Mouse (Mus musculus) midbrain, embryonic 13.5 days (tissue): ENCODE measurements around the gene Pagr1a. TPM values are rescaled to one million over a fixed set of nuclear protein-coding genes. Genes with fewer than 3 reads are reported as not detected.

Source experiments
- ATAC-seq: fragments of 200-750 bp; cut with Nextera tagmentation; 2 replicates; pipeline ENCODE4 v1.8.0; 2017; ENCODE audit warnings: mild to moderate bottlenecking, moderate TSS enrichment, moderate library complexity
- H3K27ac ChIP-seq: fragments of 300-500 bp; sonication (generic); 2 replicates; pipeline ENCODE4 v1.5.1; 2015; ENCODE audit warnings: inconsistent platforms, mild to moderate bottlenecking, moderate library complexity
- H3K27me3 ChIP-seq: fragments of 300-500 bp; sonication (generic); 2 replicates; pipeline ENCODE4 v1.6.1; 2015; ENCODE audit warnings: mild to moderate bottlenecking, inconsistent platforms
- H3K36me3 ChIP-seq: fragments of 300-500 bp; sonication (generic); 2 replicates; pipeline ENCODE4 v1.6.1; 2015; ENCODE audit warnings: mild to moderate bottlenecking, inconsistent platforms
- H3K4me1 ChIP-seq: fragments of 300-500 bp; sonication (generic); replicated peaks from 2 replicates; pipeline ENCODE4 v1.6.1; 2015; ENCODE audit warnings: inconsistent platforms
- H3K4me2 ChIP-seq: fragments of 300-500 bp; sonication (generic); replicated peaks from 2 replicates; pipeline ENCODE4 v1.6.1; 2015; ENCODE audit warnings: moderate library complexity, mild to moderate bottlenecking, inconsistent platforms
- H3K4me3 ChIP-seq: fragments of 300-500 bp; sonication (generic); replicated peaks from 2 replicates; pipeline ENCODE4 v1.5.1; 2015; ENCODE audit warnings: mild to moderate bottlenecking, inconsistent platforms
- H3K9ac ChIP-seq: fragments of 300-500 bp; sonication (generic); replicated peaks from 2 replicates; pipeline ENCODE4 v1.6.1; 2015; ENCODE audit warnings: mild to moderate bottlenecking, inconsistent platforms
- H3K9me3 ChIP-seq: fragments of 300-500 bp; sonication (generic); 2 replicates; pipeline ENCODE4 v1.6.1; 2016; ENCODE audit warnings: mild to moderate bottlenecking, inconsistent platforms
- WGBS: fragments of 180-500 bp; shearing (Covaris S2); methylation state at CpG from one replicate; pipeline ENCODE4 v1.1.7; 2015; 5-methylcytosine and 5-hydroxymethylcytosine counted together
- polyA plus RNA-seq: library from polyadenylated mRNA; unstranded; fragments of >200 nt; fragmentation: Nextera tagmentation; extraction: Ambion mirVana; gene quantifications from 2 replicates; pipeline ENCODE4 v1.2.1, GENCODE M21; 2015

Pagr1a gene
- polyA plus RNA-seq, 1 experiment from 2014 or later, result 39.8 TPM

DNA sequence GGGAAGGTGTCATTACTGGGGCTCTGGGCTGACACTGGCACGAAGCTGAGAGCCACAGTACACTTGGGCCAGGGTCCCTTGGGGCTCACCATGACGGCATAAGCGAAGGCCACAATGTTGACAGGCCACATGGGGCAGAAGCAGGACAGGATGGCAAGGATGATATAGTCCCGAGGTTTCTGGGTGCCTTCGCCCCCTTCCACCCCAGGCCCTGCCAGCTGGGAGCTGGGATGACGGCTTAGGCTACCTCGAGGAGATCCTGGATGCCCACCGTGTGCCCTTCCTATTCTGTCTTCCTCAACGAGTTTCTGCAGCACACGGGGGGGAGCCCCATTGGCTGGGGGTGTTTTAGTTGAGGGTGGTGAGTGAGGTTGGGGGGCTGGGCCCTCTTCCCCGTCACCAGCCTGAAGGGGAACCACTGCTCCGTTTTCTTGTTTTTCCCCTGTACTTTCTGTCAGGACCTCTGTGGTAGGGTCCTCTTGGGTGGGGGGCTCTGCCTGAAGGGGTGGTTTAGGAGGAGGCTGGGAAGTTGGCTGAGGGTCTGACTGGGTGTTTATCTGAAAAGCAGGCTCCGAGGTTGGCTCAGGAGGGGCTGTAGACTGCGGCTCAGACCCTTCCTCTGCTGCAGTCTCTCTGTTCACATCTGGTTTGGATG, 2.3 kb upstream of the Pagr1a start:
- WGBS, result 83% methylated on average over 14 of the region's 14 CpGs
- no peak overlapping the region for H3K27ac ChIP-seq
- 0 out of 2 replicates have a peak overlapping the region, but pooled peaks have one; percentile 56 for H3K4me3 ChIP-seq
- H3K36me3 ChIP-seq, result peaks cover 38% of the 10 kb centered on the region
- H3K27me3 ChIP-seq, result no peaks in the 10 kb centered on the region
- no peaks in the 10 kb centered on the region for H3K9me3 ChIP-seq
- peak overlapping the region; percentile 85 for H3K4me2 ChIP-seq
- peaks cover 88% of the 10 kb centered on the region for H3K4me1 ChIP-seq
- peak overlapping the region; percentile 84 for H3K9ac ChIP-seq
- ATAC-seq, result no peak

DNA sequence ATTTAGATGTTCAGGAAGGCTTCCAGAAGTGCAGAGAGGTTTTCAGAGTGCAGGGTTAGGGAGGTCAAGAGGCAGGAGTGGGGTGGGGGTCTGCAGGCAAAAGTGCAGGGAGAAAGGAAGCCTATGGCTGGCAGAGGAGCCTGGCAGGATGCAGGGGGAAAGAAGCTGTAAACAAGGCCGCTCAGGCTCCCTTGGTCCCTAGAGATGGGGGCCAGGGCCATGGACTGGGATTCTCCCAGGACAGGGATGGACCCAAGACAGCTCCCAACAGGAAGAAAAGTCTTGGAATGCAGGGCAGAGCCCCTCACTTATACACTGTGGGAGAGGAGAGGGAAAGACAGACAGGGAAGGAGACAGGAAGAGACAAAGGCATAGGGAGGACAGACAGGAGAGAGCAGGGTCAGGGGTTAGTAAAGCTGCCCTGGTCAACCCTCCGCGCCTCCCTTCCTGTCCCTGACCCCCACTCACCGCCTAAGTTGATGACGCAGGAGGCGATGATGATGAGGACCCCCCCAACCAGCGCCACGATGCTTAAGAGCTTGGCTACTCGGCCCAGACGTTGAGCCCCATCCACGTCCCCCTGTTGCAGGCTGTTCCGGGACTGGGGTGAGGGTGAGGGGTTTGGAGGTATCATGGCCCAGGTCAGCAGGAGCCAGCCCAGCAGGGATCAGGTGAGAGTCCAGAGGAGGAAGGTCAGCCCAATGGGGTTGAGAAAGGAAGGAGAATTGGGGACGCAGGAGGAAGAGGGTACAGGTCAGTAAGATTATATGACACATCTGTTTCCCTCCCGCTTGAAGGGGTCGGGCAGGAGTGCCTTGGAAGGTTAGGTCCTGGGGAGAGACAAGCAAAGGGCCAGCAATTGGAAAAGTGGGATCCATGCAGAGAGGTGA, 1.5 kb upstream of the Pagr1a start:
- Histone ChIP-seq H3K4me3 (0 out of 2 replicates have a peak overlapping the region, but pooled peaks have one; percentile 3), H3K4me1 (peaks cover 86% of the 10 kb centered on the region), H3K4me2 (peak overlapping the region; percentile 85), H3K9ac (peak overlapping the region; percentile 84), H3K27ac (peak overlapping the region; percentile 67; the same call in 1 of the 2 replicates), H3K36me3 (peaks cover 37% of the 10 kb centered on the region), H3K27me3 (no peaks in the 10 kb centered on the region), H3K9me3 (no peaks in the 10 kb centered on the region)
- no peak for ATAC-seq
- WGBS, result 88% methylated on average over 15 of the region's 15 CpGs

DNA sequence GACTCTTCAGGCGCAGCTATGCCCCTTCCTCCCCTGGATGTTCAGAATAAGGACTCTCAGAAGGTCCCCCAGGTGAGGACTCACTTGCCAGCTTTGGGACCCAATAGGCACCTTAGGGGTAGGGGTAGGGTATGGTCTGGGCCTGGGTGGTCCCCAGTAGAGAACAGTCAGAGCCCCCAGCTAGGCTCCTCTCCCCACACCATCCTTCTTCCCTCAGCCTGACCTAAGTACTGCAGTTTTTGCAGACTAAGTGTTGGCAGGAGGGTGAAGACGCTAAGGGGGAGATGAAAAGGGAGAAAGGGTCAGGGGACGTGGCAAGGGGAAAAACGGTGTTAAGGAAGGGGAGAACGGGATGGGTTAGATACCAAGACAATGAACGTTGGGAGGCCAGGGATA, 796 bp upstream of the Pagr1a start:
- WGBS, result 50% methylated on average over 6 of the region's 6 CpGs
- Histone ChIP-seq H3K4me2 (peak overlapping the region; percentile 85; the same call in 1 of the 2 replicates), H3K4me1 (peaks cover 84% of the 10 kb centered on the region), H3K36me3 (peaks cover 37% of the 10 kb centered on the region), H3K27me3 (no peaks in the 10 kb centered on the region), H3K9ac (0 out of 2 replicates have a peak overlapping the region, but pooled peaks have one; percentile 84), H3K9me3 (no peaks in the 10 kb centered on the region), H3K27ac (peak overlapping the region; percentile 67), H3K4me3 (no peak overlapping the region)
- no peak for ATAC-seq

DNA sequence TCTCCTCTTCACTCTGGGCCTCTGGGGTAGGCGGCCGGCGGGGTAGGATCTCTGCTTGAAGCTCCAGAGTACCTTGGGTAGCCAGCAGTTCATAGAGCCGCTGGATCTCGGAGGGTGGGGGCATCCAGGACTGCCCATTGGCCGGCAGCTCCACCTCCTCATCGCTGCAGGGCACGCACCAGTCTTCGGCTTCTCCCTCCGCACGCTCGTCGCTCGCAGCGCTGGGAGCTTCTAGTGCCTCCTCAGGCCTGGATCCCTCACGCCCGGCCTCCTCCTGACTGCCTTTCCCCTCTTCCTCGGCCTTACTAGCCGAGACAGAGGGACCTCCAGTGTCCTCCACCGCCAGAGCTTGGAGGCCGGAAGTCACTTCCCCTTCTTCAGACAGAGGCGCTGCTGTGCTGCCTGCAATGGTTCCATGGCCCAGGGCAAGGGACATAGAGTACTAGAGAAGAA, 640 bp downstream of the Pagr1a start:
- H3K36me3 ChIP-seq, result peaks cover 35% of the 10 kb centered on the region
- H3K4me2 ChIP-seq, result peak overlapping the region; percentile 89
- peak overlapping the region; percentile 98 for H3K27ac ChIP-seq
- no peaks in the 10 kb centered on the region for H3K27me3 ChIP-seq
- WGBS, result 0% methylated on average over 22 of the region's 22 CpGs
- H3K9me3 ChIP-seq, result no peaks in the 10 kb centered on the region
- peak overlapping the region; percentile 80 for H3K4me3 ChIP-seq
- peaks cover 70% of the 10 kb centered on the region for H3K4me1 ChIP-seq
- ATAC-seq, result peak; percentile 46
- peak overlapping the region; percentile 93 for H3K9ac ChIP-seq

DNA sequence TGATC, 869 bp downstream of the Pagr1a start, which contains the start of gene Pagr1b:
TSS of gene Pagr1b (minus strand) at position 4 of the 5 bp plus-strand sequence.
- peaks cover 36% of the 10 kb centered on the region for H3K36me3 ChIP-seq
- H3K27ac ChIP-seq, result peak within 1 kb of the TSS; percentile 98
- H3K9me3 ChIP-seq, result no peaks in the 10 kb centered on the region
- peaks cover 67% of the 10 kb centered on the region for H3K4me1 ChIP-seq
- peak within 1 kb of the TSS; percentile 89 for H3K4me2 ChIP-seq
- ATAC-seq, result no peak
- peak within 1 kb of the TSS; percentile 93 for H3K9ac ChIP-seq
- H3K27me3 ChIP-seq, result no peaks in the 10 kb centered on the region
- H3K4me3 ChIP-seq, result peak within 1 kb of the TSS; percentile 80

DNA sequence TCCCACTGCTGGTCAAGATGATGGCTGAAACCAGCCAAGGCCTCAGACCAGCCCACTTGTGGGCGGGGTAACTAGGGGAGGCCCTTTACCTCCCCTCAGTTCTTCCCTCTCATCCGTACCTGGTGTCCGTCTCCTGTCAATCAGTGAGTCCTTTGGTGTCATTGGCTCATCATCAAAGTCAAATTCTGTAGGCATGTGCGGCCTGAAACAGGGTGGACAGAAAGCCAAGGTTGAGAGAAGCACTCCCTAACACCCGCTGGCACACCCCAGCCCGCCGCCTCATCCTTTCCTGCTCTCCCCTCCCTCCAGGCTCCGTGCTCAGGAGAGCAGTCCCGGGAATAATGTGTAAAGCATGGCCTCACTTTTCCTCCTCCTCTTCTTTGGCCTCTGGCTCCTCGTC, 1.1 kb downstream of the Pagr1a start:
- ATAC-seq, result peak; percentile 9

DNA sequence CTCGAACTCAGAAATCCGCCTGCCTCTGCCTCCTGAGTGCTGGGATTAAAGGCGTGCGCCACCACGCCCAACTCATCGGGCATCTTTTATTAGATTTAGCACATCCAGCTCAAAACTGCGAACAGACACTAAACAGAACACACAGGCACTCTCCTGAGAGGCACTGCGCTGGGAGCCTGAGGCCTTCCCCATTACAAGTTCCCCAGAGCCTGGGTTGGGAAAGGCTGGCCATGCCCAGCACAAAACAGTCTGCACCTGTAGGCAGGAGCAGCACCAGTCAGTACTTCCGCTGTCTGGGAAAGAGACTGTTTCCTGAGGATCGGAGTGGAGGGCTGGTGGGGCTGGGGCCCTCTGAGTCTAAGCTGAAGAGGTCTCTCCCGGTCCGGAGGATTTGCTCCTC, 2.2 kb downstream of the Pagr1a start:
- Histone ChIP-seq H3K4me3 (peak overlapping the region; percentile 80), H3K27ac (no peak overlapping the region), H3K36me3 (peaks cover 38% of the 10 kb centered on the region), H3K9ac (peak overlapping the region; percentile 4; the same call in 1 of the 2 replicates), H3K9me3 (no peaks in the 10 kb centered on the region), H3K4me2 (peak overlapping the region; percentile 89), H3K4me1 (peaks cover 54% of the 10 kb centered on the region), H3K27me3 (no peaks in the 10 kb centered on the region)
- ATAC-seq, result no peak
- 94% methylated on average over 12 of the region's 12 CpGs for WGBS

More for the DNA sequence above, 1.1 kb downstream of the Pagr1a start:
- no peaks in the 10 kb centered on the region for H3K9me3 ChIP-seq
- peaks cover 38% of the 10 kb centered on the region for H3K36me3 ChIP-seq
- H3K4me1 ChIP-seq, result peaks cover 65% of the 10 kb centered on the region
- peak overlapping the region; percentile 98 for H3K27ac ChIP-seq
- H3K4me3 ChIP-seq, result peak overlapping the region; percentile 80
- H3K4me2 ChIP-seq, result peak overlapping the region; percentile 89
- peak overlapping the region; percentile 93 for H3K9ac ChIP-seq
- 3% methylated on average over 10 of the region's 10 CpGs for WGBS
- no peaks in the 10 kb centered on the region for H3K27me3 ChIP-seq

DNA sequence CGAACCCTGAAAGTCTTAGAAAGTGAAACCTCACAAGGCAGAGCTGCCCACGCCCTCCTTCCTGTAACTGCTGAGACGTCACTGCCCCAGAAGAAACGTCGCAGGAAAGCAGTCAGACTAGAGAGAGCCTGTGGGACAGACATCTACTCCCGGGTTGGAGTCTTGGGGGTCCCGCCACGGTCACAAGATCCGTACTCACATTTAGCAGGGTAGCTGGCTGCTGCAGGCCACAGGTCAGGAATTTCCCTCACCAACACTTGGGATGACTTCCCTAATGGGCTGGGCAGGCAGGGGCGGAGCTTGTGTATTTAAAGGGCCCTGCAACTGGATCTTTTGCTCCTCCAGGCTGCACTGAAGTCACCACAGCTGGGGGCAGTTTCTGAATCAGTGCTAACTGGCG, 2.8 kb downstream of the Pagr1a start, which contains the start of gene Mvp:
TSS of gene Mvp (minus strand) at position 302 of the 400 bp plus-strand sequence.
- ATAC-seq, result no peak
- peak within 1 kb of the TSS; percentile 89 for H3K4me2 ChIP-seq
- 81% methylated on average over 11 of the region's 11 CpGs for WGBS
- peak within 1 kb of the TSS; percentile 42 for H3K9ac ChIP-seq
- no peaks in the 10 kb centered on the region for H3K27me3 ChIP-seq
- H3K36me3 ChIP-seq, result peaks cover 38% of the 10 kb centered on the region
- H3K9me3 ChIP-seq, result no peaks in the 10 kb centered on the region
- H3K4me3 ChIP-seq, result peak within 1 kb of the TSS; percentile 80
- peaks cover 48% of the 10 kb centered on the region for H3K4me1 ChIP-seq
- no peak within 1 kb of the TSS for H3K27ac ChIP-seq

DNA sequence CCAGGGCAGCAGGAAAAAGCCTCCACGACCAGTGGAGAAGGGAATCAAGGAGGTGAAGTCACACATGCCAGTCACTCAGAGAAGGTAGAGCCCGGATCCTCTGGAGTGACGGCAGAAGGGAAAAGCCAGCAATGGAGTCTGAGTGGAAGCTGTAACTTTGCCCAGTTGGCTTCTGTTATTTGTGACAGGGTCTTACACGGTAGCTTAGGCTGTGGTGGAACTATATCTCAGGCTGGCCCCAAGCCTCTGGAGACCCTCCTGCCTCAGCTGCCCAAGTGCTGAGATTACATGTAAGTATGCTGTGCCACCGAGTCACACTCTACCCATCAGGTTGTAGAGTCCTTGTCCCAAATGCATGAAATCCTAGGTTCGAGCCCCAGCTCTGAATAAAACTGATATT, 3.8 kb downstream of the Pagr1a start:
- peaks cover 38% of the 10 kb centered on the region for H3K4me1 ChIP-seq
- H3K36me3 ChIP-seq, result peaks cover 38% of the 10 kb centered on the region
- H3K27ac ChIP-seq, result no peak overlapping the region
- H3K27me3 ChIP-seq, result no peaks in the 10 kb centered on the region
- H3K9me3 ChIP-seq, result no peaks in the 10 kb centered on the region
- 98% methylated on average over 6 of the region's 6 CpGs for WGBS
- no peak overlapping the region for H3K9ac ChIP-seq
- H3K4me3 ChIP-seq, result no peak overlapping the region
- no peak overlapping the region for H3K4me2 ChIP-seq
- ATAC-seq, result no peak

DNA sequence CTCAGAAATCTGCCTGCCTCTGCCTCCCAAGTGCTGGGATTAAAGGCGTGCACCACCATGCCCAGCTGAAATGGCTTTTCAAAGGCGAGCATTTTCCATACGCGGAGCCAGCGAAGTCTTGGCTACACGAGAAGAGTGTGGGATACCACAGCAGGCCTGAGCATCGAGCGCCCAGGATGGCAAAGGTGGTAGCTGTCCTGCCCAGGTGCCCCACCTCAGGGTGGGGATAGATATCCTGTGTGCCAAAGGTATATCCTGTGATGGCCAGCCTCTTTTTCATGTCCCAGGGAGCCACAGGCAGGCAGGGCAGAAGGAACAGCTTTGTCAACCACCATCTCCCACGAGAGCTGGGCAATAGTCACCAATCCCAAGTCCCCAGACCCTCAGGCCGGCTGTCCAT, 4.3 kb downstream of the Pagr1a start:
- WGBS, result 95% methylated on average over 10 of the region's 10 CpGs

DNA sequence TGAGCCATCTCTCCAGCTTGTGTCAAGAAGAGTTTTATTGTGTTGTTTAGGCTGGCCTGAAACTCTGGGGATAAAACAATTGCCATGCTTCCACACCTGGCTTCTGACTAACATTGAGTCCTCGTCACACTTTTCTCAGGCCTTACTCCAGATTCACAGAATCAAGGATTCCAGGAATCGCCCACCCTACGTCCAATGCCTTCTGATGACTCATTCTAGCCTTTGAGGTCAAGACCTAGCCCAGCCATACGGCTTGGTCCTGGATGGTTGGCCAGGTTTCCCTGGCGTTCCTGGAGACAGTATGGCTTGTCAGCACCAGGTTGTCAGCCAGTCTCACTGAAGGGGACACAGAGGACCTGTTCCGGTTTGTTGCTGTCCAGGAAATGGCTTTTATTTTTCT, 4.8 kb downstream of the Pagr1a start:
- peaks cover 29% of the 10 kb centered on the region for H3K4me1 ChIP-seq
- H3K4me2 ChIP-seq, result no peak overlapping the region
- H3K27ac ChIP-seq, result no peak overlapping the region
- WGBS, result 89% methylated on average over 6 of the region's 6 CpGs
- no peak overlapping the region for H3K9ac ChIP-seq
- ATAC-seq, result no peak
- no peaks in the 10 kb centered on the region for H3K9me3 ChIP-seq
- no peaks in the 10 kb centered on the region for H3K27me3 ChIP-seq
- no peak overlapping the region for H3K4me3 ChIP-seq
- peaks cover 38% of the 10 kb centered on the region for H3K36me3 ChIP-seq

More for the DNA sequence above, 4.3 kb downstream of the Pagr1a start:
- Histone ChIP-seq H3K4me1 (peaks cover 33% of the 10 kb centered on the region), H3K4me2 (no peak overlapping the region), H3K9ac (no peak overlapping the region), H3K36me3 (peaks cover 38% of the 10 kb centered on the region), H3K27me3 (no peaks in the 10 kb centered on the region), H3K9me3 (no peaks in the 10 kb centered on the region), H3K27ac (no peak overlapping the region), H3K4me3 (no peak overlapping the region)
- no peak for ATAC-seq

DNA sequence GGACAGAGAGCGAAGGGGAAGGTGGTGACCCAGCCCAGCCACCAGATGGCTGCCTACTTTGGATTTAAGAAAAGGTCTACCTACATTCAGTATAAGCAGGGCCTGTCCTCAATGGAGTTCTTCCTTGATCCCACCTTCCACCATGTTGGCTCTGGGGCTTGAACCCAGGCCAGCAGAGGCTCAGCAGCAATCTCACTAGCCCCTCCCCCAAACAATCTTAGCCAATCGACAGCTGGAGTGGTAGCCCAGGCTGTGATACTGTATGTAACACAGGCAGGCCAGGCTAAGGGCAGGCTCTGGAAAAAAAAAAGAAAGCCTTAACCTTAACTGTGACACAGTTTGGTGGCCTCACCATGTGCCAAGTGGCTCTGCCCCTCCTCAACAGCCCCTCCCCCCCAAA, 5.4 kb downstream of the Pagr1a start:
- H3K27ac ChIP-seq, result no peak overlapping the region
- H3K9me3 ChIP-seq, result no peaks in the 10 kb centered on the region
- no peak overlapping the region for H3K4me3 ChIP-seq
- H3K4me2 ChIP-seq, result no peak overlapping the region
- H3K27me3 ChIP-seq, result no peaks in the 10 kb centered on the region
- H3K4me1 ChIP-seq, result peaks cover 29% of the 10 kb centered on the region
- no peak overlapping the region for H3K9ac ChIP-seq
- no peak for ATAC-seq
- peaks cover 38% of the 10 kb centered on the region for H3K36me3 ChIP-seq
- 63% methylated on average over 2 of the region's 2 CpGs for WGBS
